Mouse (Mus musculus) heart, embryonic 11.5 days (tissue): ENCODE results near the gene Irak4. TPM values are rescaled to one million over a fixed set of nuclear protein-coding genes. Genes with fewer than 3 reads are reported as not detected.

Source experiments
- ATAC-seq: fragments of 200-750 bp; cut with Nextera tagmentation; replicated peaks from 2 replicates; pipeline ENCODE4 v1.8.0; 2017; ENCODE audit warnings: moderate library complexity; ENCODE audit not compliant: insufficient number of reproducible peaks, low FRiP score, low TSS enrichment
- H3K27ac ChIP-seq: fragments of 300-500 bp; sonication (generic); 2 replicates; pipeline ENCODE4 v1.5.1; 2014; ENCODE audit warnings: mild to moderate bottlenecking, low read depth, low read length
- H3K27me3 ChIP-seq: fragments of 300-500 bp; sonication (generic); 2 replicates; pipeline ENCODE4 v1.6.1; 2014; ENCODE audit warnings: mild to moderate bottlenecking, low read length, mixed read lengths; ENCODE audit not compliant: control insufficient read depth, insufficient read depth
- H3K36me3 ChIP-seq: fragments of 300-500 bp; sonication (generic); 2 replicates; pipeline ENCODE4 v1.6.1; 2014; ENCODE audit warnings: mild to moderate bottlenecking, low read length, moderate library complexity, mixed read lengths; ENCODE audit not compliant: control insufficient read depth, insufficient read depth
- H3K4me1 ChIP-seq: fragments of 300-500 bp; sonication (generic); 2 replicates; pipeline ENCODE4 v1.6.1; 2014; ENCODE audit warnings: low read length; ENCODE audit not compliant: control insufficient read depth, insufficient read depth
- H3K4me2 ChIP-seq: fragments of 300-500 bp; sonication (generic); 2 replicates; pipeline ENCODE4 v1.6.1; 2014; ENCODE audit warnings: mild to moderate bottlenecking, moderate library complexity
- H3K4me3 ChIP-seq: fragments of 300-500 bp; sonication (generic); 2 replicates; pipeline ENCODE4 v1.5.1; 2014; ENCODE audit warnings: low read depth, low read length
- H3K9ac ChIP-seq: fragments of 300-500 bp; sonication (generic); 2 replicates; pipeline ENCODE4 v1.6.1; 2014; ENCODE audit warnings: mild to moderate bottlenecking, low read depth, low read length, moderate library complexity
- H3K9me3 ChIP-seq: fragments of 300-500 bp; sonication (generic); replicated peaks from 2 replicates; pipeline ENCODE4 v1.6.1; 2016; ENCODE audit warnings: low read length; ENCODE audit not compliant: control insufficient read depth
- WGBS: fragments of 180-500 bp; shearing (Covaris S2); extraction: QIAGEN DNeasy Blood & Tissue Kit; methylation state at CpG from one replicate; pipeline ENCODE4 v1.1.7; 2014; ENCODE audit not compliant: insufficient replicate concordance; 5-methylcytosine and 5-hydroxymethylcytosine counted together
- polyA plus RNA-seq: library from polyadenylated mRNA; unstranded; fragments of >200 nt; fragmentation: Nextera tagmentation; extraction: Ambion mirVana; gene quantifications from 2 replicates; pipeline ENCODE4 v1.2.1, GENCODE M21; 2014

Gene Irak4
- polyA plus RNA-seq, 1 experiment from 2014 or later = 4.1 TPM

DNA sequence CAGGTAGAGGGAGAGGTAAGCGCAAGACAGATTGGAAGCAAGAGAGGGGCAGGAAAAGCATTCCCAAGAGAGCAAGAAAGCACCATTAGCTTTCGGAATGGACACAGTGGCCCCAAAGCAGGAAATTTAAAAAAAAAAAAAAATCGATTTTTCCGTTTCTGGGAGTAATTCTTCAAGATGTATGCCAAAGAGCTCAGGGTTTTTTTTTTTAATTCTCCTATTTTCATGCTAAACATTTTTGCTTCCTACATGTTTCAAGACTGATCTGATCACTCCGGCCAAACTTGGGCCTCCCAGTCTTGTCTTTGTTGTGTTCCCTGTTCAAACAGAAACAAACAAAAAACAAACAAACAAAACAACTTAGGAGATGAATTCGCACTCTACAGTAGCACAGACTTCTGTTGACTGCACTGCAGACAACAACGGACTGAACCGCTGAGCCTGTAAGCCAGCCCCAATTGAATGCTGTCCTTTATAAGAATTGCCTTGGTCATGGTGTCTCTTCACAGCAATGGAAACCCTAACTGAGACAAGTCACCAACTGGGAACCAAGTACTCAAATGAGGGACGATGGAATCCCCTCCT, 701 bp downstream of the Irak4 start:
- ATAC-seq = no peak
- Histone ChIP-seq H3K4me1 (peaks cover 5% of the 10 kb centered on the region), H3K4me2 (peak overlapping the region; percentile 65), H3K9ac (peak overlapping the region; percentile 75), H3K36me3 (no peaks in the 10 kb centered on the region), H3K4me3 (peak overlapping the region; percentile 71), H3K27me3 (no peaks in the 10 kb centered on the region), H3K9me3 (no peaks in the 10 kb centered on the region), H3K27ac (no peak overlapping the region)
- 44% methylated on average over 9 of the region's 9 CpGs for WGBS

GRCm38 (mm10) chr15:94544844-94545243, 1.4 kb downstream of the Irak4 start:
- Histone ChIP-seq H3K4me1 (peaks cover 5% of the 10 kb centered on the region), H3K4me3 (no peak overlapping the region), H3K27me3 (no peaks in the 10 kb centered on the region), H3K4me2 (no peak overlapping the region), H3K36me3 (no peaks in the 10 kb centered on the region), H3K9me3 (no peaks in the 10 kb centered on the region; the same call in 1 of the 2 replicates), H3K27ac (no peak overlapping the region), H3K9ac (no peak overlapping the region)
- 83% methylated on average over 4 of the region's 4 CpGs for WGBS
- no peak for ATAC-seq

DNA sequence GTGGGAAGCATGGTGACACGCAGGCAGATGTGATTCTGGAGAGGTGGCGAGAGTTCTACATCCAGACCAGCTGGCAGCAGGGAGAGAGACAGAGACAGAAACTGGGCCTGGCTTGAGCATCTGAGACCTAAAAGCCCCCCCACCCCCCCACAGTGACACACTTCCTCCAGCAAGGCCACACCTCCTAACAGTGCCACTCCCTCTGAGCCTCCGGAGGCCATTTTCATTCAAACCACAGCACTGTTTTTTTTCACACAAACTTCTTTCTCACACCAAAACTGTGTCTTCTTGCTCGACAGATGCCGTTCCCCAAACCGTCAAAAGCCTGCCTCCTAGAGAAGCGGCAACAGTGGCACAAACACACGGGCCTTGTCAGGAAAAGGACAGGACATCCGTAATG, 10.1 kb downstream of the Irak4 start:
- WGBS = 91% methylated on average over 9 of the region's 9 CpGs
- no peak overlapping the region for H3K4me3 ChIP-seq
- H3K36me3 ChIP-seq = no peaks in the 10 kb centered on the region
- no peak for ATAC-seq
- no peaks in the 10 kb centered on the region; the same call in 1 of the 2 replicates for H3K9me3 ChIP-seq
- H3K4me2 ChIP-seq = no peak overlapping the region
- no peak overlapping the region for H3K27ac ChIP-seq
- no peaks in the 10 kb centered on the region for H3K4me1 ChIP-seq
- H3K9ac ChIP-seq = no peak overlapping the region
- no peaks in the 10 kb centered on the region for H3K27me3 ChIP-seq

DNA sequence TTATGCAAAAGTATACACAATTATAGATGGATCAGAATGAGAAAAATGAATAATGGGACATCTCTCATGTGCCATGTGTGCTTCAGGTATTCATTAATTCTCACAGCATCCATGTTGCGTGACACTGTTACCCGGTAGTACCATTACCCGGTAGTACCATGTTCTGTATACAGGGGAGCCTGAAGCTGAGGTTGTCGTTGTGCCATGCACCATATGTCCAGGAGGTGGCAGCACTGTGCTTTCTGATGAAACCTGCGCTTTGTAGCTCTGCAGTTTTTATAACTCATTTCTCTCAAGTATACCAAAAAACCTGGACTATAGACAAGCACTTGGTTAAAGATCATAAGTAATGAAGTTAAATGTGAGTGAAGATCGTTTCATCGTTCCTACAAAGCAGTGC, 14.0 kb downstream of the Irak4 start:
- no peak overlapping the region for H3K27ac ChIP-seq
- H3K4me3 ChIP-seq = no peak overlapping the region
- no peaks in the 10 kb centered on the region for H3K36me3 ChIP-seq
- no peak for ATAC-seq
- no peak overlapping the region for H3K9ac ChIP-seq
- no peak overlapping the region for H3K4me2 ChIP-seq
- WGBS = 25% methylated on average over 7 of the region's 7 CpGs
- H3K27me3 ChIP-seq = no peaks in the 10 kb centered on the region
- no peaks in the 10 kb centered on the region for H3K9me3 ChIP-seq
- no peaks in the 10 kb centered on the region for H3K4me1 ChIP-seq

- WGBS = 70% methylated on average over 17 of the region's 17 CpGs
- Histone ChIP-seq H3K27ac (no peak overlapping the region), H3K27me3 (no peaks in the 10 kb centered on the region), H3K4me2 (no peak overlapping the region), H3K36me3 (no peaks in the 10 kb centered on the region), H3K9ac (no peak overlapping the region), H3K4me1 (no peaks in the 10 kb centered on the region), H3K9me3 (no peaks in the 10 kb centered on the region), H3K4me3 (no peak overlapping the region)
- ATAC-seq = no peak
These were observed 15.6 kb downstream of the Irak4 start for GRCm38 (mm10) chr15:94558895-94559656.

DNA sequence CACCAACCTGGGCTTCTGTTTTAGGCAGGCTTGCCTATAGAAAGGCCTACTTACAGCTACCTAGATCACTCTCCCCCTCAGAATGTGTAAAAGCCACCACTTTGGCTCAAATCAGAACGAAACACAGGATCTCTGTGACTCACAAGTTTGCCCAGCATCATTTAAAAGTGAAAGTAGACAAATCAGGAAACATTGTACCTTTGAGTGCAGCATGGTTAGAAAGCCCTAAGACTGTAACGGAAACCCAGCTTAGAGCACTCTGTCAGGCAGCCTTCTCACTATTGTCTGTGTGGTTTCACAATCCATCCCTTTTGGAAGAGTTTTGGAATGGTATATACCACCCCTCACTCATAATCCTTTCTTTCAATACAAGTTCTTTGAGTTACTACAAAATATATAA, 21.5 kb downstream of the Irak4 start:
- Histone ChIP-seq H3K9me3 (no peaks in the 10 kb centered on the region), H3K27me3 (no peaks in the 10 kb centered on the region), H3K4me1 (no peaks in the 10 kb centered on the region), H3K4me3 (no peak overlapping the region), H3K4me2 (no peak overlapping the region), H3K36me3 (no peaks in the 10 kb centered on the region), H3K9ac (no peak overlapping the region), H3K27ac (no peak overlapping the region)
- ATAC-seq = no peak
- 77% methylated on average over 2 of the region's 2 CpGs for WGBS

DNA sequence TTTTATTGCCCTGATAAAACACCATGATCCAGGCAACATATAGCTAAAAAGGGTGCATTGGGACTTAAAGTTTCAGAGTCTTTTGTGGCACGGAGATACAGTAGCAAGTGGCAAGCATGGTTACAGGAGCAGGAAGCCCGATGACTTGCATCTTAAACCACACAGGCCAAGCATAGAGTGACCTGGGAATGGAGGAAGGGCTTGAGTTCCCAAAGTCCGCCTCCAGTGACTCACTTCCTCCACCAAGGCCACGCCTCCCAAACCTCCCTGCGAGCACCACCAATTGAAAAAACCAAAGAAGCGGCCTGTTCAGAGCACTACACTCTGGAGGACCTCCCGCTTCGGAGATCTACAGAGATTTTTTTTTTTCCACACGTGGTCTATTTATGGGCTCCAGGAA, 22.4 kb downstream of the Irak4 start:
- no peaks in the 10 kb centered on the region for H3K27me3 ChIP-seq
- H3K9me3 ChIP-seq = no peaks in the 10 kb centered on the region
- H3K36me3 ChIP-seq = no peaks in the 10 kb centered on the region
- no peak overlapping the region for H3K9ac ChIP-seq
- no peak for ATAC-seq
- H3K27ac ChIP-seq = no peak overlapping the region
- no peak overlapping the region for H3K4me3 ChIP-seq
- H3K4me2 ChIP-seq = no peak overlapping the region
- 78% methylated on average over 9 of the region's 9 CpGs for WGBS
- no peaks in the 10 kb centered on the region for H3K4me1 ChIP-seq

DNA sequence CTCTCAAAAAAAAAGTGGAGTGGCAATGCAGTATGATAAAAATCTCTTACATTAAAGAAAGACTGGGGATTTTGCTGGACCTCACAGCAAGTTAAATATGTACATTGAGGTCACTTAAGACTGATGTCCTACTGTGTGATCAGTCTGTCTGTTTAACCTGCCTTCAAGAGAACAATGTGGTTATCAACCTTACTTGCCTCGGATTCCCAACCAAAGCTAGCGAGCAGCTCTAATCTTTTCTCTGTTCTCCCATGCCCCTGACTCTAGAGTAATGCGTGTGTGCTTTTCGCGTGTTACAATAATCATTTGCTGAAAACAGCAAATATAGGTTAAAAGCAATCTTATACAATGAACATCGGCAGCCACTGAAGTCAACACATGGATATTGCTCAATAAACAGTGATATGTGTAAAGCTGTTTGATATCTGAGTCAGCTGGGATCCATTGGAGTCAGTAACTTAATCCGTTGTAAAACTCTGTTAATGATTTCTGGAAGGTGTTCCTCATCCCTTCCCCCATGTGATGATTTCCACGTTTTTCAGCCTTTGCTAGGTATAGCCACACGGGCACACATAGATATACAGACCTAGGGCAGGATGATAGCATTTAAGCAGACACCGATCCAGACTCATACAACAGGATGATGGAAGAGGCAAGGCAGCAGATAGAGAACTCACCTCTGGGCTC, 25.2 kb downstream of the Irak4 start:
- Histone ChIP-seq H3K36me3 (no peaks in the 10 kb centered on the region), H3K27ac (no peak overlapping the region), H3K9me3 (no peaks in the 10 kb centered on the region), H3K4me3 (no peak overlapping the region), H3K9ac (no peak overlapping the region), H3K4me1 (no peaks in the 10 kb centered on the region), H3K4me2 (no peak overlapping the region), H3K27me3 (no peaks in the 10 kb centered on the region)
- no peak for ATAC-seq
- WGBS = 81% methylated on average over 10 of the region's 10 CpGs
